Mouse (Mus musculus): ENCODE results near the gene Smpd1. TPM values are rescaled to one million over a fixed set of nuclear protein-coding genes. Genes with fewer than 3 reads are reported as not detected.

Gene Smpd1
- polyA plus RNA-seq, 1 experiment from 2014 or later = 29.9 TPM

- Histone ChIP-seq H3K9me3 (no peaks in the 10 kb centered on the region), H3K27ac (no peak overlapping the region), H3K4me1 (replicated peaks) (no peaks in the 10 kb centered on the region), H3K27me3 (no peaks in the 10 kb centered on the region), H3K36me3 (no peaks in the 10 kb centered on the region), H3K9ac (replicated peaks) (no peak overlapping the region), H3K4me3 (replicated peaks) (no peak overlapping the region), H3K4me2 (no peak overlapping the region)
- 58% methylated on average over 1 of the region's 1 CpGs for WGBS
- peak; percentile 56; the same call in 1 of the 2 replicates for ATAC-seq (ENCODE audit: insufficient number of reproducible peaks, insufficient read depth, low FRiP score, low TSS enrichment, low read depth)
Measured at GRCm38 (mm10) chr7:105527306-105527937, 26.7 kb upstream of the Smpd1 start.

- no peak for ATAC-seq (ENCODE audit: insufficient number of reproducible peaks, insufficient read depth, low FRiP score, low TSS enrichment, low read depth)
- Histone ChIP-seq H3K9me3 (no peaks in the 10 kb centered on the region), H3K36me3 (no peaks in the 10 kb centered on the region), H3K4me1 (replicated peaks) (no peaks in the 10 kb centered on the region), H3K27me3 (no peaks in the 10 kb centered on the region), H3K4me2 (no peak overlapping the region), H3K9ac (replicated peaks) (no peak overlapping the region), H3K4me3 (replicated peaks) (no peak overlapping the region), H3K27ac (no peak overlapping the region)
- WGBS = 88% methylated on average over 4 of the region's 4 CpGs
Measured at GRCm38 (mm10) chr7:105528094-105528493, 26.1 kb upstream of the Smpd1 start.

- 86% methylated on average over 3 of the region's 3 CpGs for WGBS
- H3K4me2 ChIP-seq = no peak overlapping the region
- no peaks in the 10 kb centered on the region for H3K4me1 ChIP-seq (replicated peaks)
- no peaks in the 10 kb centered on the region for H3K9me3 ChIP-seq
- H3K36me3 ChIP-seq = no peaks in the 10 kb centered on the region
- H3K27ac ChIP-seq = no peak overlapping the region
- no peak overlapping the region for H3K4me3 ChIP-seq (replicated peaks)
- H3K27me3 ChIP-seq = no peaks in the 10 kb centered on the region
- no peak for ATAC-seq (ENCODE audit: insufficient number of reproducible peaks, insufficient read depth, low FRiP score, low TSS enrichment, low read depth)
- H3K9ac ChIP-seq (replicated peaks) = no peak overlapping the region
Measured at GRCm38 (mm10) chr7:105534162-105534561, 20.0 kb upstream of the Smpd1 start.

- no peak overlapping the region for H3K4me3 ChIP-seq (replicated peaks)
- no peak overlapping the region for H3K9ac ChIP-seq (replicated peaks)
- H3K9me3 ChIP-seq = no peaks in the 10 kb centered on the region
- no peak overlapping the region for H3K4me2 ChIP-seq
- no peak overlapping the region for H3K27ac ChIP-seq
- 59% methylated on average over 8 of the region's 8 CpGs for WGBS
- no peaks in the 10 kb centered on the region for H3K36me3 ChIP-seq
- no peaks in the 10 kb centered on the region for H3K4me1 ChIP-seq (replicated peaks)
- ATAC-seq (ENCODE audit: insufficient number of reproducible peaks, insufficient read depth, low FRiP score, low TSS enrichment, low read depth) = no peak
- no peaks in the 10 kb centered on the region for H3K27me3 ChIP-seq
Measured at GRCm38 (mm10) chr7:105545986-105546385, 8.2 kb upstream of the Smpd1 start.

- H3K9ac ChIP-seq (replicated peaks) = no peak overlapping the region
- H3K9me3 ChIP-seq = no peaks in the 10 kb centered on the region
- ATAC-seq (ENCODE audit: insufficient number of reproducible peaks, insufficient read depth, low FRiP score, low TSS enrichment, low read depth) = no peak
- no peak overlapping the region for H3K4me2 ChIP-seq
- no peaks in the 10 kb centered on the region for H3K36me3 ChIP-seq
- 87% methylated on average over 7 of the region's 7 CpGs for WGBS
- H3K27ac ChIP-seq = no peak overlapping the region
- no peaks in the 10 kb centered on the region for H3K27me3 ChIP-seq
- no peak overlapping the region for H3K4me3 ChIP-seq (replicated peaks)
- H3K4me1 ChIP-seq (replicated peaks) = no peaks in the 10 kb centered on the region
Measured at GRCm38 (mm10) chr7:105547970-105548369, 6.2 kb upstream of the Smpd1 start.

- Histone ChIP-seq H3K4me2 (no peak overlapping the region), H3K36me3 (no peaks in the 10 kb centered on the region), H3K9ac (replicated peaks) (no peak overlapping the region), H3K4me3 (replicated peaks) (no peak overlapping the region), H3K27ac (peak overlapping the region; percentile 81), H3K4me1 (replicated peaks) (no peaks in the 10 kb centered on the region), H3K9me3 (no peaks in the 10 kb centered on the region), H3K27me3 (no peaks in the 10 kb centered on the region)
- WGBS = 23% methylated on average over 6 of the region's 6 CpGs
- peak; percentile 67 for ATAC-seq (ENCODE audit: insufficient number of reproducible peaks, insufficient read depth, low FRiP score, low TSS enrichment, low read depth)
Measured at GRCm38 (mm10) chr7:105549035-105549434, 5.1 kb upstream of the Smpd1 start.

- H3K4me1 ChIP-seq (replicated peaks) = peaks cover 14% of the 10 kb centered on the region
- H3K9me3 ChIP-seq = no peaks in the 10 kb centered on the region
- H3K27me3 ChIP-seq = no peaks in the 10 kb centered on the region
- ATAC-seq (ENCODE audit: insufficient number of reproducible peaks, insufficient read depth, low FRiP score, low TSS enrichment, low read depth) = peak; percentile 23
- H3K9ac ChIP-seq (replicated peaks) = peak overlapping the region; percentile 72
- peaks cover 16% of the 10 kb centered on the region for H3K36me3 ChIP-seq
- H3K27ac ChIP-seq = no peak overlapping the region
- 28% methylated on average over 26 of the region's 27 CpGs for WGBS
- H3K4me3 ChIP-seq (replicated peaks) = peak overlapping the region; percentile 67
- H3K4me2 ChIP-seq = peak overlapping the region; percentile 74
Measured at GRCm38 (mm10) chr7:105553456-105554211, 526 bp upstream of the Smpd1 start.

GRCm38 (mm10) chr7:105555571-105555970 is 1.4 kb downstream of the Smpd1 start:
- Histone ChIP-seq H3K4me1 (replicated peaks) (peaks cover 14% of the 10 kb centered on the region), H3K9ac (replicated peaks) (no peak overlapping the region), H3K36me3 (peaks cover 34% of the 10 kb centered on the region), H3K4me2 (peak overlapping the region; percentile 74; the same call in 1 of the 2 replicates), H3K4me3 (replicated peaks) (0 out of 2 replicates have a peak overlapping the region, but pooled peaks have one; percentile 67), H3K9me3 (no peaks in the 10 kb centered on the region), H3K27me3 (no peaks in the 10 kb centered on the region), H3K27ac (no peak overlapping the region)
- no peak for ATAC-seq (ENCODE audit: insufficient number of reproducible peaks, insufficient read depth, low FRiP score, low TSS enrichment, low read depth)
- 90% methylated on average over 10 of the region's 10 CpGs for WGBS

GRCm38 (mm10) chr7:105556406-105556805 is 2.2 kb downstream of the Smpd1 start:
- 83% methylated on average over 8 of the region's 8 CpGs for WGBS

GRCm38 (mm10) chr7:105557671-105558070 is 3.5 kb downstream of the Smpd1 start:
- H3K9ac ChIP-seq (replicated peaks) = no peak overlapping the region
- no peaks in the 10 kb centered on the region for H3K9me3 ChIP-seq
- H3K27ac ChIP-seq = no peak overlapping the region
- no peaks in the 10 kb centered on the region for H3K27me3 ChIP-seq
- peaks cover 55% of the 10 kb centered on the region for H3K36me3 ChIP-seq
- H3K4me2 ChIP-seq = no peak overlapping the region
- ATAC-seq (ENCODE audit: insufficient number of reproducible peaks, insufficient read depth, low FRiP score, low TSS enrichment, low read depth) = no peak
- peaks cover 14% of the 10 kb centered on the region for H3K4me1 ChIP-seq (replicated peaks)
- 86% methylated on average over 11 of the region's 11 CpGs for WGBS
- H3K4me3 ChIP-seq (replicated peaks) = no peak overlapping the region

More at GRCm38 (mm10) chr7:105556406-105556805, 2.2 kb downstream of the Smpd1 start:
- no peak overlapping the region for H3K9ac ChIP-seq (replicated peaks)
- no peaks in the 10 kb centered on the region for H3K27me3 ChIP-seq
- H3K4me2 ChIP-seq = no peak overlapping the region
- peaks cover 43% of the 10 kb centered on the region for H3K36me3 ChIP-seq
- H3K9me3 ChIP-seq = no peaks in the 10 kb centered on the region
- no peak overlapping the region for H3K4me3 ChIP-seq (replicated peaks)
- no peak overlapping the region for H3K27ac ChIP-seq
- H3K4me1 ChIP-seq (replicated peaks) = peaks cover 14% of the 10 kb centered on the region
- ATAC-seq (ENCODE audit: insufficient number of reproducible peaks, insufficient read depth, low FRiP score, low TSS enrichment, low read depth) = no peak

- H3K27me3 ChIP-seq = no peaks in the 10 kb centered on the region
- peaks cover 67% of the 10 kb centered on the region for H3K36me3 ChIP-seq
- H3K4me3 ChIP-seq (replicated peaks) = no peak overlapping the region
- no peak overlapping the region for H3K4me2 ChIP-seq
- no peak overlapping the region for H3K27ac ChIP-seq
- ATAC-seq (ENCODE audit: insufficient number of reproducible peaks, insufficient read depth, low FRiP score, low TSS enrichment, low read depth) = no peak
- peaks cover 14% of the 10 kb centered on the region for H3K4me1 ChIP-seq (replicated peaks)
- H3K9ac ChIP-seq (replicated peaks) = no peak overlapping the region
- WGBS = 91% methylated on average over 9 of the region's 9 CpGs
- H3K9me3 ChIP-seq = no peaks in the 10 kb centered on the region
Measured at GRCm38 (mm10) chr7:105559016-105559415, 4.9 kb downstream of the Smpd1 start.
